Mouse (Mus musculus): Measurements from ENCODE around the gene Dnah11. TPM values are rescaled to one million over a fixed set of nuclear protein-coding genes. Genes with fewer than 3 reads are reported as not detected.
"Not testable (repeated sequence)": the region's sequence is repeated elsewhere in the genome, so short reads cannot be mapped to it uniquely, and the experiment has no call there.

Dnah11 gene
- polyA plus RNA-seq, 1 experiment from 2014 or later, result 0.17 TPM

GRCm38 (mm10) chr12:117938214-117938613, 260.6 kb downstream of the Dnah11 start:
- H3K9me3 ChIP-seq, result no peaks in the 10 kb centered on the region
- no peak for DNase-seq (ENCODE audit: low spot score)
- H3K36me3 ChIP-seq (replicated peaks), result no peaks in the 10 kb centered on the region
- H3K4me1 ChIP-seq, result no peaks in the 10 kb centered on the region
- WGBS, result 68% methylated on average over 2 of the region's 2 CpGs
- H3K27ac ChIP-seq (replicated peaks), result no peak overlapping the region
- H3K4me3 ChIP-seq, result no peak overlapping the region
- H3K27me3 ChIP-seq (replicated peaks; ENCODE audit: low read depth, poor library complexity, severe bottlenecking), result no peaks in the 10 kb centered on the region

GRCm38 (mm10) chr12:117932026-117932425, 266.8 kb downstream of the Dnah11 start:
- WGBS, result 89% methylated on average over 1 of the region's 1 CpGs
- no peak overlapping the region for H3K27ac ChIP-seq (replicated peaks)
- no peak for DNase-seq (ENCODE audit: low spot score)
- no peaks in the 10 kb centered on the region for H3K9me3 ChIP-seq
- H3K27me3 ChIP-seq (replicated peaks; ENCODE audit: low read depth, poor library complexity, severe bottlenecking), result no peaks in the 10 kb centered on the region
- H3K36me3 ChIP-seq (replicated peaks), result no peaks in the 10 kb centered on the region
- no peaks in the 10 kb centered on the region for H3K4me1 ChIP-seq
- no peak overlapping the region for H3K4me3 ChIP-seq

GRCm38 (mm10) chr12:117929768-117930167, 269.1 kb downstream of the Dnah11 start:
- H3K4me3 ChIP-seq, result no peak overlapping the region
- 84% methylated on average over 4 of the region's 4 CpGs for whole genome bisulfite sequencing
- H3K27ac ChIP-seq (replicated peaks), result no peak overlapping the region
- H3K27me3 ChIP-seq (replicated peaks; ENCODE audit: low read depth, poor library complexity, severe bottlenecking), result no peaks in the 10 kb centered on the region
- H3K4me1 ChIP-seq, result no peaks in the 10 kb centered on the region
- DNase-seq (ENCODE audit: low spot score), result no peak
- no peaks in the 10 kb centered on the region for H3K36me3 ChIP-seq (replicated peaks)
- H3K9me3 ChIP-seq, result no peaks in the 10 kb centered on the region

- no peaks in the 10 kb centered on the region for H3K27me3 ChIP-seq (replicated peaks; ENCODE audit: low read depth, poor library complexity, severe bottlenecking)
- no peak overlapping the region for H3K27ac ChIP-seq (replicated peaks)
- 56% methylated on average over 10 of the region's 10 CpGs for WGBS
- H3K4me3 ChIP-seq, result no peak overlapping the region
- no peaks in the 10 kb centered on the region for H3K9me3 ChIP-seq
- peaks cover 24% of the 10 kb centered on the region for H3K4me1 ChIP-seq
- DNase-seq (ENCODE audit: low spot score), result no peak
- H3K36me3 ChIP-seq (replicated peaks), result no peaks in the 10 kb centered on the region
Measured at GRCm38 (mm10) chr12:117915826-117916588, 282.8 kb downstream of the Dnah11 start.

GRCm38 (mm10) chr12:117914613-117915245, 284.1 kb downstream of the Dnah11 start:
- WGBS, result 27% methylated on average over 10 of the region's 10 CpGs
- no peaks in the 10 kb centered on the region for H3K36me3 ChIP-seq (replicated peaks)
- no peaks in the 10 kb centered on the region for H3K27me3 ChIP-seq (replicated peaks; ENCODE audit: low read depth, poor library complexity, severe bottlenecking)
- peaks cover 24% of the 10 kb centered on the region for H3K4me1 ChIP-seq
- DNase-seq (ENCODE audit: low spot score), result no peak
- no peaks in the 10 kb centered on the region for H3K9me3 ChIP-seq
- H3K27ac ChIP-seq (replicated peaks), result no peak overlapping the region
- H3K4me3 ChIP-seq, result no peak overlapping the region

- Histone ChIP-seq H3K36me3 (replicated peaks) (no peaks in the 10 kb centered on the region), H3K4me1 (peaks cover 23% of the 10 kb centered on the region), H3K9me3 (no peaks in the 10 kb centered on the region), H3K27me3 (replicated peaks; ENCODE audit: low read depth, poor library complexity, severe bottlenecking) (no peaks in the 10 kb centered on the region), H3K4me3 (no peak overlapping the region), H3K27ac (replicated peaks) (no peak overlapping the region)
- no peak for DNase-seq (ENCODE audit: low spot score)
- WGBS, result 81% methylated on average over 1 of the region's 1 CpGs
Measured at GRCm38 (mm10) chr12:117911396-117911795, 287.4 kb downstream of the Dnah11 start.

GRCm38 (mm10) chr12:117905232-117905840, 293.5 kb downstream of the Dnah11 start:
- not testable (repeated sequence) for H3K4me3 ChIP-seq; H3K9me3 ChIP-seq; H3K27ac ChIP-seq (replicated peaks); DNase-seq (ENCODE audit: low spot score); H3K4me1 ChIP-seq; H3K36me3 ChIP-seq (replicated peaks); H3K27me3 ChIP-seq (replicated peaks; ENCODE audit: low read depth, poor library complexity, severe bottlenecking)
- 83% methylated on average over 4 of the region's 4 CpGs for WGBS

- H3K27ac ChIP-seq (replicated peaks), result no peak overlapping the region
- DNase-seq (ENCODE audit: low spot score), result no peak
- WGBS, result 92% methylated on average over 8 of the region's 8 CpGs
- H3K4me3 ChIP-seq, result no peak overlapping the region
- H3K36me3 ChIP-seq (replicated peaks), result no peaks in the 10 kb centered on the region
- H3K4me1 ChIP-seq, result no peaks in the 10 kb centered on the region
- no peaks in the 10 kb centered on the region for H3K9me3 ChIP-seq
- H3K27me3 ChIP-seq (replicated peaks; ENCODE audit: low read depth, poor library complexity, severe bottlenecking), result no peaks in the 10 kb centered on the region
Measured at GRCm38 (mm10) chr12:117903671-117904070, 295.2 kb downstream of the Dnah11 start.

- H3K27me3 ChIP-seq (replicated peaks; ENCODE audit: low read depth, poor library complexity, severe bottlenecking); H3K4me3 ChIP-seq; DNase-seq (ENCODE audit: low spot score); H3K9me3 ChIP-seq; H3K27ac ChIP-seq (replicated peaks); H3K36me3 ChIP-seq (replicated peaks); H3K4me1 ChIP-seq: not testable (repeated sequence)
- 72% methylated on average over 2 of the region's 4 CpGs for WGBS
Measured at GRCm38 (mm10) chr12:117901352-117901751, 297.5 kb downstream of the Dnah11 start.

GRCm38 (mm10) chr12:117900798-117901197, 298.0 kb downstream of the Dnah11 start:
- not testable (repeated sequence) for H3K27ac ChIP-seq (replicated peaks); DNase-seq (ENCODE audit: low spot score); H3K4me3 ChIP-seq; H3K9me3 ChIP-seq; H3K4me1 ChIP-seq; H3K27me3 ChIP-seq (replicated peaks; ENCODE audit: low read depth, poor library complexity, severe bottlenecking); H3K36me3 ChIP-seq (replicated peaks)
- 80% methylated on average over 1 of the region's 4 CpGs for WGBS

- H3K4me1 ChIP-seq, result no peaks in the 10 kb centered on the region
- H3K4me3 ChIP-seq, result no peak overlapping the region
- WGBS, result 84% methylated on average over 3 of the region's 3 CpGs
- H3K27ac ChIP-seq (replicated peaks), result no peak overlapping the region
- H3K27me3 ChIP-seq (replicated peaks; ENCODE audit: low read depth, poor library complexity, severe bottlenecking), result no peaks in the 10 kb centered on the region
- H3K36me3 ChIP-seq (replicated peaks), result peaks cover 5% of the 10 kb centered on the region; the same call in 1 of the 2 replicates
- H3K9me3 ChIP-seq, result no peaks in the 10 kb centered on the region
- no peak for DNase-seq (ENCODE audit: low spot score)
Measured at GRCm38 (mm10) chr12:117887422-117887821, 311.4 kb downstream of the Dnah11 start.

- 87% methylated on average over 2 of the region's 2 CpGs for WGBS
- H3K36me3 ChIP-seq (replicated peaks), result peaks cover 28% of the 10 kb centered on the region
- DNase-seq (ENCODE audit: low spot score), result no peak
- H3K9me3 ChIP-seq, result no peaks in the 10 kb centered on the region
- H3K4me3 ChIP-seq, result no peak overlapping the region
- no peak overlapping the region for H3K27ac ChIP-seq (replicated peaks)
- no peaks in the 10 kb centered on the region for H3K27me3 ChIP-seq (replicated peaks; ENCODE audit: low read depth, poor library complexity, severe bottlenecking)
- H3K4me1 ChIP-seq, result no peaks in the 10 kb centered on the region
Measured at GRCm38 (mm10) chr12:117884627-117885026, 314.2 kb downstream of the Dnah11 start.

- no peak overlapping the region for H3K4me3 ChIP-seq
- no peak for DNase-seq (ENCODE audit: low spot score)
- no peaks in the 10 kb centered on the region for H3K9me3 ChIP-seq
- H3K27me3 ChIP-seq (replicated peaks; ENCODE audit: low read depth, poor library complexity, severe bottlenecking), result no peaks in the 10 kb centered on the region
- no peak overlapping the region for H3K27ac ChIP-seq (replicated peaks)
- H3K4me1 ChIP-seq, result no peaks in the 10 kb centered on the region
- H3K36me3 ChIP-seq (replicated peaks), result peaks cover 89% of the 10 kb centered on the region
- WGBS, result 93% methylated on average over 13 of the region's 13 CpGs
Measured at GRCm38 (mm10) chr12:117878341-117878740, 320.5 kb downstream of the Dnah11 start.

All from embryonic facial prominence, embryonic 10.5 days (tissue).